Mouse (Mus musculus) hindbrain, postnatal 0 days (tissue): ENCODE measurements around the gene Rnf2. TPM values are rescaled to one million over a fixed set of nuclear protein-coding genes. Genes with fewer than 3 reads are reported as not detected.
"Not testable (repeated sequence)": the region's sequence is repeated elsewhere in the genome, so short reads cannot be mapped to it uniquely, and the experiment has no call there.

Experiments used
- ATAC-seq: fragments of 200-750 bp; cut with Nextera tagmentation; 2 replicates; pipeline ENCODE4 v1.8.0; 2017; ENCODE audit warnings: mild to moderate bottlenecking, moderate TSS enrichment, moderate library complexity
- DNase-seq: peaks from one replicate; pipeline ENCODE4 v3.0.0-alpha.2; 2015; ENCODE audit warnings: low spot score
- H3K27ac ChIP-seq: fragments of 300-500 bp; sonication (generic); 2 replicates; pipeline ENCODE4 v1.5.1; 2014; ENCODE audit warnings: mild to moderate bottlenecking
- H3K27me3 ChIP-seq: fragments of 300-500 bp; sonication (generic); 2 replicates; pipeline ENCODE4 v1.6.1; 2014; ENCODE audit warnings: low read length, mixed read lengths; ENCODE audit not compliant: insufficient read depth
- H3K36me3 ChIP-seq: fragments of 300-500 bp; sonication (generic); 2 replicates; pipeline ENCODE4 v1.6.1; 2014; ENCODE audit warnings: low read length, mixed read lengths; ENCODE audit not compliant: insufficient read depth
- H3K4me1 ChIP-seq: fragments of 300-500 bp; sonication (generic); 2 replicates; pipeline ENCODE4 v1.6.1; 2014; ENCODE audit warnings: antibody characterized with exemption, low read length, mixed read lengths; ENCODE audit not compliant: insufficient read depth
- H3K4me2 ChIP-seq: fragments of 300-500 bp; sonication (generic); 2 replicates; pipeline ENCODE4 v1.6.1; 2014; ENCODE audit warnings: low read depth, mild to moderate bottlenecking, low read length, moderate library complexity, mixed read lengths
- H3K4me3 ChIP-seq: fragments of 300-500 bp; sonication (generic); 2 replicates; pipeline ENCODE4 v1.5.1; 2014; ENCODE audit warnings: low read length
- H3K9ac ChIP-seq: fragments of 300-500 bp; sonication (generic); replicated peaks from 2 replicates; pipeline ENCODE4 v1.6.1; 2014; ENCODE audit warnings: mild to moderate bottlenecking, low read length, moderate library complexity, mixed read lengths
- H3K9me3 ChIP-seq: fragments of 300-500 bp; sonication (generic); 2 replicates; pipeline ENCODE4 v1.6.1; 2016; ENCODE audit warnings: low read length, mixed read lengths
- CTCF ChIP-seq: IDR thresholded peaks from 2 replicates; pipeline ENCODE4 v1.5.1; 2016; ENCODE audit warnings: antibody characterized with exemption, control low read depth, low read depth
- WGBS: fragments of 180-500 bp; shearing (Covaris S2); extraction: QIAGEN DNeasy Blood & Tissue Kit; methylation state at CpG from one replicate; pipeline ENCODE4 v1.1.7; 2014; 5-methylcytosine and 5-hydroxymethylcytosine counted together
- polyA plus RNA-seq: library from polyadenylated mRNA; unstranded; fragments of >200 nt; fragmentation: Nextera tagmentation; extraction: Ambion mirVana; gene quantifications from 2 replicates; pipeline ENCODE4 v1.2.1, GENCODE M21; 2015
- total RNA-seq: library from RNA; depleted of rRNA; stranded (reverse); fragments of >200 nt; gene quantifications from 2 replicates; pipeline ENCODE4 v1.2.3, GENCODE M21; 2014

Gene Rnf2
- total and polyA plus RNA-seq, 2 experiments from 2014 or later: 53.2 to 67.2 TPM

GRCm38 (mm10) chr1:151489806-151490205 is 10.9 kb downstream of the Rnf2 start:
- no peak for TF ChIP-seq CTCF
- WGBS: 83% methylated on average over 6 of the region's 6 CpGs

GRCm38 (mm10) chr1:151484754-151485153 is 16.0 kb downstream of the Rnf2 start:
- no peak for TF ChIP-seq CTCF
- Histone ChIP-seq H3K4me3 (no peak overlapping the region), H3K4me2 (no peak overlapping the region), H3K27ac (no peak overlapping the region), H3K27me3 (no peaks in the 10 kb centered on the region), H3K36me3 (no peaks in the 10 kb centered on the region; the same call in 1 of the 2 replicates), H3K9ac (no peak overlapping the region), H3K9me3 (no peaks in the 10 kb centered on the region), H3K4me1 (no peaks in the 10 kb centered on the region)
- WGBS: 68% methylated on average over 5 of the region's 5 CpGs
- no peak for DNase-seq
- ATAC-seq: no peak

More at GRCm38 (mm10) chr1:151489806-151490205, 10.9 kb downstream of the Rnf2 start:
- Histone ChIP-seq H3K9ac (no peak overlapping the region), H3K4me3 (no peak overlapping the region), H3K9me3 (no peaks in the 10 kb centered on the region), H3K27me3 (no peaks in the 10 kb centered on the region), H3K27ac (no peak overlapping the region), H3K4me1 (no peaks in the 10 kb centered on the region), H3K4me2 (no peak overlapping the region), H3K36me3 (no peaks in the 10 kb centered on the region)
- ATAC-seq (no peak), DNase-seq (no peak)

GRCm38 (mm10) chr1:151483568-151483967 is 17.2 kb downstream of the Rnf2 start:
- Histone ChIP-seq H3K9me3 (no peaks in the 10 kb centered on the region), H3K4me2 (no peak overlapping the region), H3K4me1 (no peaks in the 10 kb centered on the region), H3K9ac (no peak overlapping the region), H3K27me3 (no peaks in the 10 kb centered on the region), H3K36me3 (no peaks in the 10 kb centered on the region; the same call in 1 of the 2 replicates), H3K27ac (no peak overlapping the region), H3K4me3 (no peak overlapping the region)
- peak; percentile 38 for TF ChIP-seq CTCF
- WGBS: 65% methylated on average over 1 of the region's 1 CpGs
- ATAC-seq (no peak), DNase-seq (no peak)

GRCm38 (mm10) chr1:151482497-151482896 is 18.3 kb downstream of the Rnf2 start:
- Histone ChIP-seq H3K9ac (no peak overlapping the region), H3K4me3 (no peak overlapping the region), H3K36me3 (peaks cover under 1% of the 10 kb centered on the region; the same call in 1 of the 2 replicates), H3K27ac (no peak overlapping the region), H3K27me3 (no peaks in the 10 kb centered on the region), H3K9me3 (no peaks in the 10 kb centered on the region), H3K4me2 (no peak overlapping the region), H3K4me1 (no peaks in the 10 kb centered on the region)
- no peak for DNase-seq
- TF ChIP-seq CTCF: no peak
- WGBS: 96% methylated on average over 1 of the region's 1 CpGs
- no peak for ATAC-seq

GRCm38 (mm10) chr1:151472386-151472785 is 28.4 kb downstream of the Rnf2 start:
- WGBS: 87% methylated on average over 8 of the region's 8 CpGs
- not testable (repeated sequence) for H3K4me1 ChIP-seq, H3K9ac ChIP-seq, H3K27ac ChIP-seq, H3K9me3 ChIP-seq, H3K4me3 ChIP-seq, DNase-seq, H3K4me2 ChIP-seq, H3K27me3 ChIP-seq, ATAC-seq
- H3K36me3 ChIP-seq: peaks cover 49% of the 10 kb centered on the region

- ATAC-seq: no peak
- peaks cover 42% of the 10 kb centered on the region for H3K36me3 ChIP-seq
Observed at GRCm38 (mm10) chr1:151471429-151471828, 29.3 kb downstream of the Rnf2 start.

GRCm38 (mm10) chr1:151466571-151466970 is 34.2 kb downstream of the Rnf2 start:
- Histone ChIP-seq H3K9ac (no peak overlapping the region), H3K4me2 (no peak overlapping the region)
- no peak for ATAC-seq

More at GRCm38 (mm10) chr1:151471429-151471828, 29.3 kb downstream of the Rnf2 start:
- Histone ChIP-seq H3K4me1 (no peaks in the 10 kb centered on the region), H3K9ac (no peak overlapping the region), H3K9me3 (no peaks in the 10 kb centered on the region), H3K27ac (no peak overlapping the region), H3K27me3 (no peaks in the 10 kb centered on the region), H3K4me3 (no peak overlapping the region), H3K4me2 (no peak overlapping the region)
- no peak for TF ChIP-seq CTCF
- WGBS: 43% methylated on average over 7 of the region's 7 CpGs
- DNase-seq: no peak

More at GRCm38 (mm10) chr1:151466571-151466970, 34.2 kb downstream of the Rnf2 start:
- Histone ChIP-seq H3K4me1 (no peaks in the 10 kb centered on the region), H3K27me3 (no peaks in the 10 kb centered on the region), H3K36me3 (peaks cover 14% of the 10 kb centered on the region; the same call in 1 of the 2 replicates), H3K4me3 (no peak overlapping the region), H3K9me3 (no peaks in the 10 kb centered on the region), H3K27ac (no peak overlapping the region)
- no peak for DNase-seq
- 87% methylated on average over 4 of the region's 4 CpGs for WGBS
- no peak for TF ChIP-seq CTCF
